Comparison of ENCODE assay signal across 27 mouse cellular contexts in genomic region chr9:91456253-91456823, GRCm38 (mm10).
DNase-seq lines count a peak whose midpoint lies in the region; ATAC-seq and TF ChIP-seq lines count a peak whose summit lies in the region.
"Had no signal": no experiment of that assay in that cellular context is flagged by ENCODE, and none has a peak within 500 bp of the region (broad histone marks: within the 10 kb centered on the region; RNA-seq: fewer than 3 reads in every experiment).

No protein-coding gene starts in this region.

- no peak overlapping the region for H3K4me3 ChIP-seq in hindbrain, embryonic 14.5 days (replicated peaks; ENCODE audit: low read length)
- no peak overlapping the region for H3K4me3 ChIP-seq in hindbrain, embryonic 10.5 days
- no peak overlapping the region for H3K4me3 ChIP-seq in midbrain, embryonic 15.5 days
- no peak overlapping the region for H3K4me3 ChIP-seq in midbrain, embryonic 14.5 days (replicated peaks; ENCODE audit: low read depth, low read length)
- H3K4me3 ChIP-seq in forebrain, embryonic 13.5 days = no peak overlapping the region
- H3K4me3 ChIP-seq in forebrain, postnatal 0 days (ENCODE audit: low read depth, low read length) = no peak overlapping the region
- H3K4me3 ChIP-seq: embryonic facial prominence, embryonic 10.5 days; embryonic facial prominence, embryonic 15.5 days; heart, embryonic 12.5 days; liver, embryonic 12.5 days; stomach, embryonic 15.5 days had no signal

- WGBS in hindbrain, embryonic 14.5 days = 57% methylated on average over 1 of the region's 1 CpGs
- 93% methylated on average over 1 of the region's 1 CpGs for WGBS in hindbrain, embryonic 10.5 days
- 46% methylated on average over 1 of the region's 1 CpGs for WGBS in midbrain, embryonic 15.5 days
- WGBS in midbrain, embryonic 14.5 days = 44% methylated on average over 1 of the region's 1 CpGs
- WGBS in forebrain, embryonic 13.5 days = 47% methylated on average over 1 of the region's 1 CpGs
- 41% methylated on average over 1 of the region's 1 CpGs for WGBS in forebrain, postnatal 0 days

- H3K9me3 ChIP-seq in hindbrain, embryonic 14.5 days (ENCODE audit: control insufficient read depth, low read length) = no peaks in the 10 kb centered on the region
- H3K9me3 ChIP-seq in hindbrain, embryonic 10.5 days = no peaks in the 10 kb centered on the region
- no peaks in the 10 kb centered on the region for H3K9me3 ChIP-seq in midbrain, embryonic 15.5 days
- no peaks in the 10 kb centered on the region for H3K9me3 ChIP-seq in midbrain, embryonic 14.5 days (ENCODE audit: control insufficient read depth, low read length)
- no peaks in the 10 kb centered on the region for H3K9me3 ChIP-seq in forebrain, embryonic 13.5 days (replicated peaks)
- no peaks in the 10 kb centered on the region for H3K9me3 ChIP-seq in forebrain, postnatal 0 days (ENCODE audit: low read length)
- H3K9me3 ChIP-seq: embryonic facial prominence, embryonic 10.5 days; embryonic facial prominence, embryonic 15.5 days; heart, embryonic 12.5 days; liver, embryonic 12.5 days; stomach, embryonic 15.5 days had no signal

- H3K4me1 ChIP-seq in hindbrain, embryonic 14.5 days (replicated peaks; ENCODE audit: control insufficient read depth, insufficient read depth, low read length) = no peaks in the 10 kb centered on the region
- H3K4me1 ChIP-seq in hindbrain, embryonic 10.5 days (replicated peaks) = no peaks in the 10 kb centered on the region
- H3K4me1 ChIP-seq in midbrain, embryonic 15.5 days = no peaks in the 10 kb centered on the region
- no peaks in the 10 kb centered on the region for H3K4me1 ChIP-seq in midbrain, embryonic 14.5 days (ENCODE audit: control insufficient read depth, insufficient read depth, low read length)
- 0 out of 2 replicates have a peak, but pooled peaks cover 6% of the 10 kb centered on the region for H3K4me1 ChIP-seq in forebrain, embryonic 13.5 days
- no peaks in the 10 kb centered on the region for H3K4me1 ChIP-seq in forebrain, postnatal 0 days (ENCODE audit: insufficient read depth)
- H3K4me1 ChIP-seq: embryonic facial prominence, embryonic 10.5 days; embryonic facial prominence, embryonic 15.5 days; heart, embryonic 12.5 days; liver, embryonic 12.5 days; stomach, embryonic 15.5 days had no signal

- no peak for DNase-seq in hindbrain, embryonic 14.5 days (ENCODE audit: low spot score)
- DNase-seq in hindbrain, embryonic 10.5 days (ENCODE audit: low spot score) = no peak
- no peak for DNase-seq in midbrain, embryonic 14.5 days
- no peak for DNase-seq in forebrain, postnatal 0 days
- no peak for DNase-seq in urinary bladder, adult 2 months (ENCODE audit: low spot score)
- DNase-seq: adrenal gland, postnatal 14 days; cerebellum, adult 18-20 months; cerebellum, postnatal 25 days; gastrocnemius, postnatal 25 days; heart, adult 18-20 months; heart, postnatal 4 days; kidney, adult 9 months; kidney, postnatal 10 days; layer of hippocampus, postnatal 36 days; left cerebral cortex, postnatal 4 days; liver, postnatal 0 days; lung, postnatal 4 days; right cerebral cortex, postnatal 25 days had no signal

- no peaks in the 10 kb centered on the region for H3K36me3 ChIP-seq in hindbrain, embryonic 14.5 days (replicated peaks; ENCODE audit: control insufficient read depth, insufficient read depth)
- no peaks in the 10 kb centered on the region for H3K36me3 ChIP-seq in hindbrain, embryonic 10.5 days
- H3K36me3 ChIP-seq in midbrain, embryonic 15.5 days (replicated peaks) = no peaks in the 10 kb centered on the region
- H3K36me3 ChIP-seq in midbrain, embryonic 14.5 days (ENCODE audit: control insufficient read depth, insufficient read depth, low read length) = no peaks in the 10 kb centered on the region
- H3K36me3 ChIP-seq in forebrain, embryonic 13.5 days (ENCODE audit: poor library complexity, severe bottlenecking) = no peaks in the 10 kb centered on the region
- no peaks in the 10 kb centered on the region for H3K36me3 ChIP-seq in forebrain, postnatal 0 days (ENCODE audit: insufficient read depth)
- H3K36me3 ChIP-seq: embryonic facial prominence, embryonic 10.5 days; embryonic facial prominence, embryonic 15.5 days; heart, embryonic 12.5 days; liver, embryonic 12.5 days; stomach, embryonic 15.5 days had no signal

- H3K4me2 ChIP-seq in hindbrain, embryonic 14.5 days (replicated peaks) = no peak overlapping the region
- H3K4me2 ChIP-seq in midbrain, embryonic 15.5 days = no peak overlapping the region
- no peak overlapping the region for H3K4me2 ChIP-seq in midbrain, embryonic 14.5 days (ENCODE audit: low read length)
- H3K4me2 ChIP-seq in forebrain, embryonic 13.5 days = no peak overlapping the region
- no peak overlapping the region for H3K4me2 ChIP-seq in forebrain, postnatal 0 days (ENCODE audit: low read depth)
- H3K4me2 ChIP-seq: embryonic facial prominence, embryonic 15.5 days; heart, embryonic 12.5 days; liver, embryonic 12.5 days; stomach, embryonic 15.5 days had no signal

- ATAC-seq in hindbrain, embryonic 14.5 days (ENCODE audit: low FRiP score) = no peak; the same call in 1 of the 2 replicates
- peak; percentile 63 for ATAC-seq in midbrain, embryonic 15.5 days (replicated peaks)
- ATAC-seq in midbrain, embryonic 14.5 days (ENCODE audit: low FRiP score, low TSS enrichment) = no peak
- peak; percentile 94 for ATAC-seq in forebrain, embryonic 13.5 days
- peak; percentile 66; the same call in 1 of the 2 replicates for ATAC-seq in forebrain, postnatal 0 days
- ATAC-seq: CD4-positive, CD25-positive, alpha-beta regulatory T cell, adult 4 months; intestine, postnatal 0 days; liver, embryonic 12.5 days; liver, postnatal 0 days had no signal

- no peak for TF ChIP-seq CTCF in forebrain, postnatal 0 days (IDR thresholded peaks at IDR 0.05; ENCODE audit: low read depth)

- H3K9ac ChIP-seq in hindbrain, embryonic 14.5 days = no peak overlapping the region
- H3K9ac ChIP-seq in midbrain, embryonic 15.5 days = no peak overlapping the region
- H3K9ac ChIP-seq in midbrain, embryonic 14.5 days (replicated peaks; ENCODE audit: low read length) = no peak overlapping the region
- no peak overlapping the region for H3K9ac ChIP-seq in forebrain, embryonic 13.5 days
- H3K9ac ChIP-seq in forebrain, postnatal 0 days = no peak overlapping the region
- H3K9ac ChIP-seq: embryonic facial prominence, embryonic 15.5 days; heart, embryonic 12.5 days; liver, embryonic 12.5 days; liver, postnatal 0 days; stomach, embryonic 15.5 days had no signal

- no peaks in the 10 kb centered on the region for H3K27me3 ChIP-seq in hindbrain, embryonic 14.5 days (ENCODE audit: control insufficient read depth, insufficient read depth, low read length)
- H3K27me3 ChIP-seq in hindbrain, embryonic 10.5 days (ENCODE audit: insufficient read depth, poor library complexity, severe bottlenecking) = no peaks in the 10 kb centered on the region
- no peaks in the 10 kb centered on the region for H3K27me3 ChIP-seq in midbrain, embryonic 15.5 days (replicated peaks)
- H3K27me3 ChIP-seq in midbrain, embryonic 14.5 days (ENCODE audit: control insufficient read depth, insufficient read depth, low read length) = no peaks in the 10 kb centered on the region
- H3K27me3 ChIP-seq in forebrain, embryonic 13.5 days = no peaks in the 10 kb centered on the region
- no peaks in the 10 kb centered on the region for H3K27me3 ChIP-seq in forebrain, postnatal 0 days (ENCODE audit: insufficient read depth, low read length)
- H3K27me3 ChIP-seq: embryonic facial prominence, embryonic 15.5 days; heart, embryonic 12.5 days; liver, embryonic 12.5 days; stomach, embryonic 15.5 days had no signal

- H3K27ac ChIP-seq in hindbrain, embryonic 14.5 days = 0 out of 2 replicates have a peak overlapping the region, but pooled peaks have one; percentile 32
- H3K27ac ChIP-seq in hindbrain, embryonic 10.5 days = no peak overlapping the region
- no peak overlapping the region for H3K27ac ChIP-seq in midbrain, embryonic 15.5 days
- no peak overlapping the region for H3K27ac ChIP-seq in midbrain, embryonic 14.5 days (replicated peaks; ENCODE audit: low read depth, low read length)
- no peak overlapping the region for H3K27ac ChIP-seq in forebrain, embryonic 13.5 days
- no peak overlapping the region for H3K27ac ChIP-seq in forebrain, postnatal 0 days (ENCODE audit: low read depth, low read length)
- H3K27ac ChIP-seq: embryonic facial prominence, embryonic 10.5 days; embryonic facial prominence, embryonic 15.5 days; liver, embryonic 12.5 days; stomach, embryonic 15.5 days had no signal

Comparison
In these comparisons a context has a peak if more than half of its experiments do, and no peak if none do; other contexts are left out.
1. ATAC-seq: peak in midbrain, embryonic 15.5 days (single experiment), forebrain, embryonic 13.5 days (single experiment) and forebrain, postnatal 0 days (single experiment); none in hindbrain, embryonic 14.5 days (single experiment) and midbrain, embryonic 14.5 days (single experiment).